Mouse (Mus musculus): ENCODE data around the gene Prpf8. TPM values are rescaled to one million over a fixed set of nuclear protein-coding genes. Genes with fewer than 3 reads are reported as not detected.
A peak's percentile ranks its signal among the peaks of the same experiment; 100 is the strongest.
"Not testable (repeated sequence)": the region's sequence is repeated elsewhere in the genome, so short reads cannot be mapped to it uniquely, and the experiment has no call there.

Prpf8 gene
- total and polyA plus RNA-seq, 3 experiments, result 187 to 345 (median 246) TPM

DNA sequence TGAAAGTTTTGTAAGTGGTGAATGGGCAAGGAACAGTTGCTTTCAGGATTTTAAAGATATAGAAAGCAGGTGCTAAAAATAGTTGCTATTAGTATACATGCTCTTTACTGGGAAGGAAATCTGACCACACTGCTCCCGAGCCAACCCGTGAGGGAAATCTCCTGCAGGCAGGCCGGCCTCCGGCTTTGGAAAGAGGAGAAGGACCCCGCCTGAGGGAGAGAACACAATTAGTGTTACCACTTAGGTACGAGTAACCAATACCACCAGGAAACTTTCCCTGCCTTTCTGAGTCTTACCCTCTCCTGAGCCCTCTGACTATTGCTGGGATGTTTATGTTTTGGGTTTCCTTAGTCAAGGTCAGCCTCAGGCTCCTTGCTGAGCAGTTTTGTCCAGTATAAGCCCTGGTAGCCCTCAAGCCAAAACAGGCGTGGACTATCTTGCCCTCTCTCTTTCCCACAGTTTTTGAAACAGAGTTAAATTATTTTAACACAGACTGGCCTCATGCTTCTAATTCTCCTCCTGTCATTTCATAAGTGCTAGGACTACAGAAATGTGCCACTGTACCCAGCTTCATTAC, 66.4 kb downstream of the Prpf8 start:
- no peaks in the 10 kb centered on the region for H3K27me3 ChIP-seq (replicated peaks)
- H3K79me2 ChIP-seq (replicated peaks; ENCODE audit: control insufficient read depth, extremely low read depth, insufficient read depth, poor library complexity, severe bottlenecking), result no peaks in the 10 kb centered on the region
- TF ChIP-seq KAT2A (IDR thresholded peaks at IDR 0.05; ENCODE audit: insufficient replicate concordance, low read length) (no peak), CTCF (conservative IDR thresholded peaks at IDR 0.05 in 1 of 2, IDR thresholded peaks at IDR 0.05 in 1 of 2; ENCODE audit: low read depth in 2 of 2, low read length in 2 of 2) (no peak), GABPA (IDR thresholded peaks at IDR 0.05; ENCODE audit: insufficient replicate concordance, low read depth, low read length) (no peak), HCFC1 (IDR thresholded peaks at IDR 0.05; ENCODE audit: low read depth, low read length) (no peak), MAFK (IDR thresholded peaks at IDR 0.05; ENCODE audit: insufficient replicate concordance, low read length) (no peak), MYC (IDR thresholded peaks at IDR 0.05; ENCODE audit: low read depth, low read length) (no peak), SIN3A (IDR thresholded peaks at IDR 0.05; ENCODE audit: low read length) (0 out of 2 replicates have a peak, but pooled peaks have one; percentile 33), POLR2AphosphoS2 (IDR thresholded peaks at IDR 0.05; ENCODE audit: low read depth, low read length) (no peak), RCOR1 (conservative IDR thresholded peaks at IDR 0.05; ENCODE audit: low read depth, low read length) (no peak)
- H3K4me1 ChIP-seq (ENCODE audit: control insufficient read depth in 1 of 2, insufficient read depth in 2 of 2), result peaks cover 27 to 49% of the 10 kb centered on the region in 2 experiments
- H3K36me3 ChIP-seq (replicated peaks in 1 of 2; ENCODE audit: control insufficient read depth in 1 of 2, insufficient read depth in 1 of 2, low read length in 1 of 2), result peaks cover 0 to 20% of the 10 kb centered on the region in 2 experiments
- H3K9me3 ChIP-seq (replicated peaks; ENCODE audit: low read length), result no peaks in the 10 kb centered on the region
- H3K27ac ChIP-seq (ENCODE audit: insufficient read depth, low read depth), result no peak overlapping the region
- H3K4me3 ChIP-seq (replicated peaks in 1 of 3; ENCODE audit: low read depth in 2 of 3, low read length in 2 of 3, poor library complexity in 1 of 3), result no peak overlapping the region
- in situ Hi-C loops (cut with MboI; ENCODE audit: low pct_ligation_motif_present, low pct_unique_long_range_greater_than_20kb, low sequenced_read_pairs), result no loop called here
- no peak overlapping the region for H3K4me2 ChIP-seq (ENCODE audit: insufficient read depth, low read depth, poor library complexity, severe bottlenecking)
- dilution Hi-C loops (cut with MboI; ENCODE audit: extremely low pct_ligation_motif_present, extremely low pct_unique_long_range_greater_than_20kb, low sequenced_read_pairs), result no loop called here
- no peak for DNase-seq (ENCODE audit: extremely low read depth)
- H3K9ac ChIP-seq (ENCODE audit: insufficient read depth, low read depth), result no peak overlapping the region

DNA sequence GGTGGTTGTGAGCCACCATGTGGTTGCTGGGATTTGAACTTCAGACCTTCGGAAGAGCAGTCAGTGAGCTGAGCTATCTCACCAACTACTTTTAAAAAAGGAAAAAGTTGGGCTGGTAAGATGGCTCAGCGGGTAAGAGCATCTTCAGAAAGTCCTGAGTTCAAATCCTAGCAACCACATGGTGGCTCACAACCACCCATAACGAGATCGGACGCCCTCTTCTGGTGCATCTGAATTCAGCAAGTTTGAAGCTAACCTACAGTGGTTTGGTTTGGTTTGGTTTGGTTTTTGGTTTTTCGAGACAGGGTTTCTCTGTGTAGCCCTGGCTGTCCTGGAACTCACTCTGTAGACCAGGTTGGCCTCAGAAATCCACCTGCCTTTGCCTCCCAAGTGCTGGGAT, 69.4 kb downstream of the Prpf8 start:
- dilution Hi-C loops (cut with MboI; ENCODE audit: extremely low pct_ligation_motif_present, extremely low pct_unique_long_range_greater_than_20kb, low sequenced_read_pairs); DNase-seq (ENCODE audit: extremely low read depth): not testable (repeated sequence)
- H3K36me3 ChIP-seq (replicated peaks in 1 of 2; ENCODE audit: control insufficient read depth in 1 of 2, insufficient read depth in 1 of 2, low read length in 1 of 2), result peaks cover 0 to 24% of the 10 kb centered on the region in 2 experiments

DNA sequence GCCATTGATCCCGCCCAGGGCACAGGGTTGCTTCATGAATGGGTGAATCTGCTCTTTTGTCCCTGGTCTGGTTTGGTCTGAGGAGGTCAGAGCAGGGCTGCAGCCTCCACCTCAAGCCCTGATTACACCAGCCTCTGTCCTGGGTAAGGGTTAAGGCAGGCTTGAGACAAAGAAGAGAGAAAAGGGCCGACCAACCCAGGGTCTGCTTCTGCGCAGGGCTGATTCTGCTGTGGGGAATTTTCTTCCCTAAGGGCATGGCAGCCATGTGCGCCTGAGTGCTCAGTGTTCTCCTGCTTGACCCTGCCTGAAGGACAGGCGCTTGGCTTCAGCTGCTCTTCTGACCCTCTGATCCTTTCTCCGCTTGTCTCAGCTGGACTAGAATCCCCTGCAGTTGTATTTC, 70.5 kb downstream of the Prpf8 start:
- Histone ChIP-seq H3K79me2 (replicated peaks; ENCODE audit: control insufficient read depth, extremely low read depth, insufficient read depth, poor library complexity, severe bottlenecking) (no peaks in the 10 kb centered on the region), H3K4me2 (ENCODE audit: insufficient read depth, low read depth, poor library complexity, severe bottlenecking) (no peak overlapping the region), H3K27me3 (replicated peaks) (no peaks in the 10 kb centered on the region), H3K4me1 (ENCODE audit: control insufficient read depth in 1 of 2, insufficient read depth in 2 of 2) (peaks cover 23 to 57% of the 10 kb centered on the region in 2 experiments), H3K9me3 (replicated peaks; ENCODE audit: low read length) (peaks cover 6% of the 10 kb centered on the region), H3K27ac (ENCODE audit: insufficient read depth, low read depth) (no peak overlapping the region), H3K36me3 (replicated peaks in 1 of 2; ENCODE audit: control insufficient read depth in 1 of 2, insufficient read depth in 1 of 2, low read length in 1 of 2) (peaks cover 0 to 26% of the 10 kb centered on the region in 2 experiments), H3K9ac (ENCODE audit: insufficient read depth, low read depth) (no peak overlapping the region), H3K4me3 (replicated peaks in 1 of 3; ENCODE audit: low read depth in 2 of 3, low read length in 2 of 3, poor library complexity in 1 of 3) (no peak overlapping the region)
- dilution Hi-C loops (cut with MboI; ENCODE audit: extremely low pct_ligation_motif_present, extremely low pct_unique_long_range_greater_than_20kb, low sequenced_read_pairs) (no loop called here), in situ Hi-C loops (cut with MboI; ENCODE audit: low pct_ligation_motif_present, low pct_unique_long_range_greater_than_20kb, low sequenced_read_pairs) (no loop called here)
- DNase-seq (ENCODE audit: extremely low read depth), result no peak
- TF ChIP-seq USF1 (IDR thresholded peaks at IDR 0.05; ENCODE audit: low read depth, low read length), result no peak
- no peak for TF ChIP-seq CHD1 (IDR thresholded peaks at IDR 0.05; ENCODE audit: low read depth, low read length)
- no peak for TF ChIP-seq CHD2 (IDR thresholded peaks at IDR 0.05; ENCODE audit: low read length)
- no peak for TF ChIP-seq PAX5 (IDR thresholded peaks at IDR 0.05; ENCODE audit: low read length)

More for the DNA sequence above, 69.4 kb downstream of the Prpf8 start:
- H3K79me2 ChIP-seq (replicated peaks; ENCODE audit: control insufficient read depth, extremely low read depth, insufficient read depth, poor library complexity, severe bottlenecking); in situ Hi-C loops (cut with MboI; ENCODE audit: low pct_ligation_motif_present, low pct_unique_long_range_greater_than_20kb, low sequenced_read_pairs); H3K9ac ChIP-seq (ENCODE audit: insufficient read depth, low read depth); H3K27ac ChIP-seq (ENCODE audit: insufficient read depth, low read depth); H3K27me3 ChIP-seq (replicated peaks); H3K4me3 ChIP-seq (replicated peaks in 1 of 3; ENCODE audit: low read depth in 2 of 3, low read length in 2 of 3, poor library complexity in 1 of 3); H3K9me3 ChIP-seq (replicated peaks; ENCODE audit: low read length); H3K4me2 ChIP-seq (ENCODE audit: insufficient read depth, low read depth, poor library complexity, severe bottlenecking): not testable (repeated sequence)
- peaks cover 25 to 57% of the 10 kb centered on the region in 2 experiments for H3K4me1 ChIP-seq (ENCODE audit: control insufficient read depth in 1 of 2, insufficient read depth in 2 of 2)
- peak in 1 of 2 experiments; percentile 35; a peak in 2 of 4 replicates for TF ChIP-seq CTCF (conservative IDR thresholded peaks at IDR 0.05 in 1 of 2, IDR thresholded peaks at IDR 0.05 in 1 of 2; ENCODE audit: low read depth in 2 of 2, low read length in 2 of 2)

Data from CH12.LX (cell line).